Mouse (Mus musculus): ENCODE measurements around the gene Akt2. TPM values are rescaled to one million over a fixed set of nuclear protein-coding genes. Genes with fewer than 3 reads are reported as not detected.
A peak's percentile ranks its signal among the peaks of the same experiment; 100 is the strongest.

The Akt2 gene
- polyA plus RNA-seq, 1 experiment: 83.5 TPM

GRCm38 (mm10) chr7:27674522-27675221 is 83.3 kb downstream of the Akt2 start, which contains the start of gene Map3k10:
Gene Map3k10 (minus strand): TSS chr7:27674598.
- Histone ChIP-seq H3K27ac (ENCODE audit: insufficient read depth, low read depth, low read length) (peak within 1 kb of the TSS; percentile 75), H3K4me3 (ENCODE audit: insufficient read depth, low read length) (peak within 1 kb of the TSS; percentile 61), H3K4me1 (ENCODE audit: control insufficient read depth, insufficient read depth, low read length) (peaks cover 10% of the 10 kb centered on the region)
- TF ChIP-seq CTCF (IDR thresholded peaks at IDR 0.05; ENCODE audit: low read depth, low read length) (no peak), POLR2A (IDR thresholded peaks at IDR 0.05; ENCODE audit: borderline replicate concordance, low read depth, low read length) (no peak)

- H3K27ac ChIP-seq (ENCODE audit: insufficient read depth, low read depth, low read length): no peak overlapping the region
- peaks cover 10% of the 10 kb centered on the region for H3K4me1 ChIP-seq (ENCODE audit: control insufficient read depth, insufficient read depth, low read length)
- no peak overlapping the region; the same call in 1 of the 2 replicates for H3K4me3 ChIP-seq (ENCODE audit: insufficient read depth, low read length)
- no peak for TF ChIP-seq POLR2A (IDR thresholded peaks at IDR 0.05; ENCODE audit: borderline replicate concordance, low read depth, low read length)
- no peak for TF ChIP-seq CTCF (IDR thresholded peaks at IDR 0.05; ENCODE audit: low read depth, low read length)
Measured at GRCm38 (mm10) chr7:27675222-27675612, 83.9 kb downstream of the Akt2 start.

GRCm38 (mm10) chr7:27683218-27683617 is 91.9 kb downstream of the Akt2 start:
- Histone ChIP-seq H3K4me1 (ENCODE audit: control insufficient read depth, insufficient read depth, low read length) (peaks cover 12% of the 10 kb centered on the region), H3K27ac (ENCODE audit: insufficient read depth, low read depth, low read length) (no peak overlapping the region), H3K4me3 (ENCODE audit: insufficient read depth, low read length) (no peak overlapping the region)
- no peak for TF ChIP-seq CTCF (IDR thresholded peaks at IDR 0.05; ENCODE audit: low read depth, low read length)
- no peak for TF ChIP-seq POLR2A (IDR thresholded peaks at IDR 0.05; ENCODE audit: borderline replicate concordance, low read depth, low read length)

- H3K27ac ChIP-seq (ENCODE audit: insufficient read depth, low read depth, low read length): peak overlapping the region; percentile 44; the same call in 1 of the 2 replicates
- TF ChIP-seq POLR2A (IDR thresholded peaks at IDR 0.05; ENCODE audit: borderline replicate concordance, low read depth, low read length): no peak
- TF ChIP-seq CTCF (IDR thresholded peaks at IDR 0.05; ENCODE audit: low read depth, low read length): no peak
- H3K4me3 ChIP-seq (ENCODE audit: insufficient read depth, low read length): peak overlapping the region; percentile 50
- H3K4me1 ChIP-seq (ENCODE audit: control insufficient read depth, insufficient read depth, low read length): peaks cover 15% of the 10 kb centered on the region
Measured at GRCm38 (mm10) chr7:27685220-27685619, 93.9 kb downstream of the Akt2 start.

GRCm38 (mm10) chr7:27685681-27686080 is 94.3 kb downstream of the Akt2 start:
- Histone ChIP-seq H3K27ac (ENCODE audit: insufficient read depth, low read depth, low read length) (no peak overlapping the region), H3K4me1 (ENCODE audit: control insufficient read depth, insufficient read depth, low read length) (peaks cover 15% of the 10 kb centered on the region), H3K4me3 (ENCODE audit: insufficient read depth, low read length) (peak overlapping the region; percentile 50)
- no peak for TF ChIP-seq POLR2A (IDR thresholded peaks at IDR 0.05; ENCODE audit: borderline replicate concordance, low read depth, low read length)
- TF ChIP-seq CTCF (IDR thresholded peaks at IDR 0.05; ENCODE audit: low read depth, low read length): no peak

- TF ChIP-seq POLR2A (IDR thresholded peaks at IDR 0.05; ENCODE audit: borderline replicate concordance, low read depth, low read length): no peak
- no peak for TF ChIP-seq CTCF (IDR thresholded peaks at IDR 0.05; ENCODE audit: low read depth, low read length)
- Histone ChIP-seq H3K27ac (ENCODE audit: insufficient read depth, low read depth, low read length) (no peak overlapping the region), H3K4me1 (ENCODE audit: control insufficient read depth, insufficient read depth, low read length) (peaks cover 15% of the 10 kb centered on the region), H3K4me3 (ENCODE audit: insufficient read depth, low read length) (no peak overlapping the region)
Measured at GRCm38 (mm10) chr7:27687043-27687442, 95.7 kb downstream of the Akt2 start.

- no peak overlapping the region for H3K4me3 ChIP-seq (ENCODE audit: insufficient read depth, low read length)
- no peak overlapping the region for H3K27ac ChIP-seq (ENCODE audit: insufficient read depth, low read depth, low read length)
- peaks cover 15% of the 10 kb centered on the region for H3K4me1 ChIP-seq (ENCODE audit: control insufficient read depth, insufficient read depth, low read length)
- TF ChIP-seq POLR2A (IDR thresholded peaks at IDR 0.05; ENCODE audit: borderline replicate concordance, low read depth, low read length) (no peak), CTCF (IDR thresholded peaks at IDR 0.05; ENCODE audit: low read depth, low read length) (no peak)
Measured at GRCm38 (mm10) chr7:27687836-27688235, 96.5 kb downstream of the Akt2 start.

- TF ChIP-seq POLR2A (IDR thresholded peaks at IDR 0.05; ENCODE audit: borderline replicate concordance, low read depth, low read length): no peak
- no peak for TF ChIP-seq CTCF (IDR thresholded peaks at IDR 0.05; ENCODE audit: low read depth, low read length)
- Histone ChIP-seq H3K27ac (ENCODE audit: insufficient read depth, low read depth, low read length) (peak overlapping the region; percentile 21; the same call in 1 of the 2 replicates), H3K4me3 (ENCODE audit: insufficient read depth, low read length) (peak overlapping the region; percentile 79), H3K4me1 (ENCODE audit: control insufficient read depth, insufficient read depth, low read length) (peaks cover 13% of the 10 kb centered on the region)
Measured at GRCm38 (mm10) chr7:27688246-27688788, 97.0 kb downstream of the Akt2 start.

GRCm38 (mm10) chr7:27688815-27689612 is 97.7 kb downstream of the Akt2 start, which contains the start of gene Zfp607b:
Gene Zfp607b (plus strand): TSS chr7:27689340.
- TF ChIP-seq CTCF (IDR thresholded peaks at IDR 0.05; ENCODE audit: low read depth, low read length) (no peak), POLR2A (IDR thresholded peaks at IDR 0.05; ENCODE audit: borderline replicate concordance, low read depth, low read length) (no peak)
- peak within 1 kb of the TSS; percentile 79 for H3K4me3 ChIP-seq (ENCODE audit: insufficient read depth, low read length)
- H3K27ac ChIP-seq (ENCODE audit: insufficient read depth, low read depth, low read length): peak within 1 kb of the TSS; percentile 21
- H3K4me1 ChIP-seq (ENCODE audit: control insufficient read depth, insufficient read depth, low read length): peaks cover 9% of the 10 kb centered on the region

Other genes with a start within 250 kb of the Akt2 start
- gene Shkbp1, start 235.5 kb upstream of the Akt2 start, polyA plus RNA-seq (2012; ENCODE audit: insufficient read depth, insufficient read length, missing spikeins): 51.0 and 60.8 TPM in 2 replicates
- gene Gm20479, start 234.1 kb upstream of the Akt2 start, polyA plus RNA-seq (2012; ENCODE audit: insufficient read depth, insufficient read length, missing spikeins): 10.4 TPM in 1 of 2 replicates, not detected in the other
- 0.48 and 0.73 TPM in 2 replicates for gene Sptbn4, start 143.9 kb upstream of the Akt2 start, polyA plus RNA-seq (2012; ENCODE audit: insufficient read depth, insufficient read length, missing spikeins)
- gene Blvrb, start 143.6 kb upstream of the Akt2 start, polyA plus RNA-seq (2012; ENCODE audit: insufficient read depth, insufficient read length, missing spikeins): 473 and 496 TPM in 2 replicates
- gene Sertad3, start 117.8 kb upstream of the Akt2 start, polyA plus RNA-seq (2012; ENCODE audit: insufficient read depth, insufficient read length, missing spikeins): 19.5 and 20.9 TPM in 2 replicates
- gene Sertad1, start 104.6 kb upstream of the Akt2 start, polyA plus RNA-seq (2012; ENCODE audit: insufficient read depth, insufficient read length, missing spikeins): 22.1 and 24.7 TPM in 2 replicates
- gene Prx, start 92.2 kb upstream of the Akt2 start, polyA plus RNA-seq (2012; ENCODE audit: insufficient read depth, insufficient read length, missing spikeins): 0.57 and 0.68 TPM in 2 replicates
- 0.43 TPM in 1 of 2 replicates, not detected in the other for gene Hipk4, start 68.3 kb upstream of the Akt2 start, polyA plus RNA-seq (2012; ENCODE audit: insufficient read depth, insufficient read length, missing spikeins)
- gene Pld3, start 38.3 kb upstream of the Akt2 start, polyA plus RNA-seq (2012; ENCODE audit: insufficient read depth, insufficient read length, missing spikeins): 397 TPM in 2 replicates
- gene 2310022A10Rik, start 38.3 kb upstream of the Akt2 start, polyA plus RNA-seq (2012; ENCODE audit: insufficient read depth, insufficient read length, missing spikeins): 53.6 and 59.8 TPM in 2 replicates
- not detected in 2 replicates for gene Ttc9b, start 62.4 kb downstream of the Akt2 start, polyA plus RNA-seq (2012; ENCODE audit: insufficient read depth, insufficient read length, missing spikeins)
- 12.2 and 12.6 TPM in 2 replicates for gene Map3k10, start 83.0 kb downstream of the Akt2 start, polyA plus RNA-seq (2012; ENCODE audit: insufficient read depth, insufficient read length, missing spikeins)
- 4.8 and 5.6 TPM in 2 replicates for gene Zfp607b, start 97.8 kb downstream of the Akt2 start, polyA plus RNA-seq (2012; ENCODE audit: insufficient read depth, insufficient read length, missing spikeins)
- gene Zfp60, start 139.8 kb downstream of the Akt2 start, polyA plus RNA-seq (2012; ENCODE audit: insufficient read depth, insufficient read length, missing spikeins): 8.3 and 8.9 TPM in 2 replicates
- 8.5 and 9.0 TPM in 2 replicates for gene Zfp626, start 215.6 kb downstream of the Akt2 start, polyA plus RNA-seq (2012; ENCODE audit: insufficient read depth, insufficient read length, missing spikeins)
- 2.7 and 3.1 TPM in 2 replicates for gene Zfp59, start 247.1 kb downstream of the Akt2 start, polyA plus RNA-seq (2012; ENCODE audit: insufficient read depth, insufficient read length, missing spikeins)

Data from bone marrow macrophage, adult 2 months (primary cell).